Mouse (Mus musculus) embryonic facial prominence, embryonic 15.5 days (tissue): ENCODE measurements around the gene Neto2. TPM values are rescaled to one million over a fixed set of nuclear protein-coding genes. Genes with fewer than 3 reads are reported as not detected.

Experiments used
- ATAC-seq: fragments of 200-750 bp; cut with Nextera tagmentation; 2 replicates; pipeline ENCODE4 v1.8.0; 2017; ENCODE audit warnings: low read depth, moderate TSS enrichment; ENCODE audit not compliant: insufficient number of reproducible peaks, low FRiP score, low TSS enrichment
- H3K27ac ChIP-seq: fragments of 300-500 bp; sonication (generic); replicated peaks from 2 replicates; pipeline ENCODE4 v1.5.1; 2015; ENCODE audit warnings: mild to moderate bottlenecking, inconsistent platforms
- H3K27me3 ChIP-seq: fragments of 300-500 bp; sonication (generic); 2 replicates; pipeline ENCODE4 v1.6.1; 2015; ENCODE audit warnings: inconsistent platforms
- H3K36me3 ChIP-seq: fragments of 300-500 bp; sonication (generic); 2 replicates; pipeline ENCODE4 v1.6.1; 2015; ENCODE audit warnings: mild to moderate bottlenecking, inconsistent platforms
- H3K4me1 ChIP-seq: fragments of 300-500 bp; sonication (generic); 2 replicates; pipeline ENCODE4 v1.6.1; 2015; ENCODE audit warnings: inconsistent platforms
- H3K4me2 ChIP-seq: fragments of 300-500 bp; sonication (generic); replicated peaks from 2 replicates; pipeline ENCODE4 v1.6.1; 2015; ENCODE audit warnings: mild to moderate bottlenecking, inconsistent platforms
- H3K4me3 ChIP-seq: fragments of 300-500 bp; sonication (generic); replicated peaks from 2 replicates; pipeline ENCODE4 v1.5.1; 2015; ENCODE audit warnings: mild to moderate bottlenecking, inconsistent platforms
- H3K9ac ChIP-seq: fragments of 300-500 bp; sonication (generic); 2 replicates; pipeline ENCODE4 v1.6.1; 2015; ENCODE audit warnings: inconsistent platforms
- H3K9me3 ChIP-seq: fragments of 300-500 bp; sonication (generic); replicated peaks from 2 replicates; pipeline ENCODE4 v1.6.1; 2016; ENCODE audit warnings: inconsistent platforms
- WGBS: fragments of 180-500 bp; shearing (Covaris S2); methylation state at CpG from one replicate; pipeline ENCODE4 v1.1.7; 2015; 5-methylcytosine and 5-hydroxymethylcytosine counted together
- microRNA-seq: library from miRNA; unstranded; fragments of <30 nt; microRNA quantifications from one replicate; pipeline ENCODE4, GENCODE M21; 2016; ENCODE audit warnings: borderline number of aligned reads
- polyA plus RNA-seq: library from polyadenylated mRNA; unstranded; fragments of >200 nt; fragmentation: Nextera tagmentation; extraction: Ambion mirVana; gene quantifications from 2 replicates; pipeline ENCODE4 v1.2.1, GENCODE M21; 2015

Gene Neto2
- polyA plus RNA-seq, 1 experiment from 2014 or later, result 7.5 TPM

GRCm38 (mm10) chr8:85602737-85603136 is 98.0 kb downstream of the Neto2 start:
- no peaks in the 10 kb centered on the region for H3K36me3 ChIP-seq
- no peaks in the 10 kb centered on the region for H3K27me3 ChIP-seq
- no peak for ATAC-seq
- no peak overlapping the region for H3K4me3 ChIP-seq
- H3K4me1 ChIP-seq, result no peaks in the 10 kb centered on the region
- no peak overlapping the region for H3K9ac ChIP-seq
- WGBS, result 62% methylated on average over 4 of the region's 4 CpGs
- no peaks in the 10 kb centered on the region for H3K9me3 ChIP-seq
- H3K27ac ChIP-seq, result no peak overlapping the region
- H3K4me2 ChIP-seq, result no peak overlapping the region

- no peaks in the 10 kb centered on the region for H3K36me3 ChIP-seq
- H3K27me3 ChIP-seq, result no peaks in the 10 kb centered on the region
- ATAC-seq, result no peak
- no peak overlapping the region for H3K4me2 ChIP-seq
- WGBS, result 71% methylated on average over 8 of the region's 8 CpGs
- H3K9ac ChIP-seq, result no peak overlapping the region
- H3K9me3 ChIP-seq, result no peaks in the 10 kb centered on the region
- no peak overlapping the region for H3K27ac ChIP-seq
- no peaks in the 10 kb centered on the region for H3K4me1 ChIP-seq
- no peak overlapping the region for H3K4me3 ChIP-seq
Measured at GRCm38 (mm10) chr8:85601741-85602140, 99.0 kb downstream of the Neto2 start.

- no peaks in the 10 kb centered on the region for H3K36me3 ChIP-seq
- no peak overlapping the region for H3K4me2 ChIP-seq
- H3K4me1 ChIP-seq, result 0 out of 2 replicates have a peak, but pooled peaks cover 5% of the 10 kb centered on the region
- ATAC-seq, result no peak
- no peak overlapping the region for H3K9ac ChIP-seq
- H3K4me3 ChIP-seq, result no peak overlapping the region
- 59% methylated on average over 8 of the region's 8 CpGs for WGBS
- H3K27ac ChIP-seq, result no peak overlapping the region
- no peaks in the 10 kb centered on the region for H3K9me3 ChIP-seq
- H3K27me3 ChIP-seq, result no peaks in the 10 kb centered on the region
Measured at GRCm38 (mm10) chr8:85597413-85598191, 103.1 kb downstream of the Neto2 start.

GRCm38 (mm10) chr8:85595391-85595790 is 105.3 kb downstream of the Neto2 start:
- H3K4me2 ChIP-seq, result no peak overlapping the region
- no peak overlapping the region for H3K4me3 ChIP-seq
- 16% methylated on average over 6 of the region's 6 CpGs for WGBS
- H3K4me1 ChIP-seq, result 0 out of 2 replicates have a peak, but pooled peaks cover 5% of the 10 kb centered on the region
- no peaks in the 10 kb centered on the region for H3K27me3 ChIP-seq
- H3K27ac ChIP-seq, result no peak overlapping the region
- no peaks in the 10 kb centered on the region for H3K36me3 ChIP-seq
- H3K9me3 ChIP-seq, result no peaks in the 10 kb centered on the region
- ATAC-seq, result no peak
- H3K9ac ChIP-seq, result no peak overlapping the region

GRCm38 (mm10) chr8:85594983-85595382 is 105.7 kb downstream of the Neto2 start:
- Histone ChIP-seq H3K27me3 (no peaks in the 10 kb centered on the region), H3K9ac (no peak overlapping the region), H3K4me1 (0 out of 2 replicates have a peak, but pooled peaks cover 5% of the 10 kb centered on the region), H3K4me2 (no peak overlapping the region), H3K4me3 (no peak overlapping the region), H3K9me3 (no peaks in the 10 kb centered on the region), H3K27ac (no peak overlapping the region), H3K36me3 (no peaks in the 10 kb centered on the region)
- ATAC-seq, result no peak
- WGBS, result 34% methylated on average over 3 of the region's 3 CpGs

- ATAC-seq, result no peak
- Histone ChIP-seq H3K27me3 (no peaks in the 10 kb centered on the region), H3K27ac (no peak overlapping the region), H3K4me2 (no peak overlapping the region), H3K4me1 (0 out of 2 replicates have a peak, but pooled peaks cover 5% of the 10 kb centered on the region), H3K9me3 (no peaks in the 10 kb centered on the region), H3K4me3 (no peak overlapping the region), H3K9ac (no peak overlapping the region), H3K36me3 (no peaks in the 10 kb centered on the region)
- 72% methylated on average over 3 of the region's 3 CpGs for WGBS
Measured at GRCm38 (mm10) chr8:85593324-85593723, 107.4 kb downstream of the Neto2 start.

GRCm38 (mm10) chr8:85591532-85591931 is 109.2 kb downstream of the Neto2 start:
- Histone ChIP-seq H3K9me3 (no peaks in the 10 kb centered on the region), H3K4me2 (no peak overlapping the region), H3K4me3 (no peak overlapping the region), H3K36me3 (no peaks in the 10 kb centered on the region), H3K27me3 (no peaks in the 10 kb centered on the region), H3K4me1 (0 out of 2 replicates have a peak, but pooled peaks cover 5% of the 10 kb centered on the region), H3K27ac (no peak overlapping the region), H3K9ac (no peak overlapping the region)
- ATAC-seq, result no peak
- WGBS, result 76% methylated on average over 1 of the region's 1 CpGs

- no peaks in the 10 kb centered on the region for H3K36me3 ChIP-seq
- H3K4me1 ChIP-seq, result 0 out of 2 replicates have a peak, but pooled peaks cover under 1% of the 10 kb centered on the region
- H3K27ac ChIP-seq, result no peak overlapping the region
- no peak overlapping the region for H3K4me3 ChIP-seq
- H3K4me2 ChIP-seq, result no peak overlapping the region
- H3K9ac ChIP-seq, result no peak overlapping the region
- H3K27me3 ChIP-seq, result no peaks in the 10 kb centered on the region
- 47% methylated on average over 1 of the region's 1 CpGs for WGBS
- H3K9me3 ChIP-seq, result no peaks in the 10 kb centered on the region
- no peak for ATAC-seq
Measured at GRCm38 (mm10) chr8:85590258-85590657, 110.5 kb downstream of the Neto2 start.

GRCm38 (mm10) chr8:85588596-85588995 is 112.1 kb downstream of the Neto2 start:
- no peak overlapping the region for H3K9ac ChIP-seq
- WGBS, result 78% methylated on average over 2 of the region's 2 CpGs
- H3K4me3 ChIP-seq, result no peak overlapping the region
- H3K27me3 ChIP-seq, result no peaks in the 10 kb centered on the region
- no peaks in the 10 kb centered on the region for H3K9me3 ChIP-seq
- no peaks in the 10 kb centered on the region for H3K36me3 ChIP-seq
- no peak for ATAC-seq
- H3K4me1 ChIP-seq, result no peaks in the 10 kb centered on the region
- no peak overlapping the region for H3K27ac ChIP-seq
- H3K4me2 ChIP-seq, result no peak overlapping the region

Small RNA genes within 50 kb of the gene (microRNA-seq; reads per million reads assigned to microRNA genes)
- not detected for gene Mir8109

Other genes with a start within 250 kb of the Neto2 start
- 32.2 and 34.2 TPM in 2 replicates for gene Gpt2, start 208.3 kb downstream of the Neto2 start, polyA plus RNA-seq
- gene Dnaja2, start 145.6 kb downstream of the Neto2 start, polyA plus RNA-seq, result 136 and 146 TPM in 2 replicates
- gene Itfg1, start 140.0 kb upstream of the Neto2 start, polyA plus RNA-seq, result 68.3 and 71.0 TPM in 2 replicates
- gene Phkb, start 140.0 kb upstream of the Neto2 start, polyA plus RNA-seq, result 45.8 and 54.2 TPM in 2 replicates